Mouse (Mus musculus): ENCODE data around the gene Isg20. TPM values are rescaled to one million over a fixed set of nuclear protein-coding genes. Genes with fewer than 3 reads are reported as not detected.
A peak's percentile ranks its signal among the peaks of the same experiment; 100 is the strongest.

Gene Isg20
- polyA plus RNA-seq, 1 experiment from 2014 or later: 26.2 TPM

DNA sequence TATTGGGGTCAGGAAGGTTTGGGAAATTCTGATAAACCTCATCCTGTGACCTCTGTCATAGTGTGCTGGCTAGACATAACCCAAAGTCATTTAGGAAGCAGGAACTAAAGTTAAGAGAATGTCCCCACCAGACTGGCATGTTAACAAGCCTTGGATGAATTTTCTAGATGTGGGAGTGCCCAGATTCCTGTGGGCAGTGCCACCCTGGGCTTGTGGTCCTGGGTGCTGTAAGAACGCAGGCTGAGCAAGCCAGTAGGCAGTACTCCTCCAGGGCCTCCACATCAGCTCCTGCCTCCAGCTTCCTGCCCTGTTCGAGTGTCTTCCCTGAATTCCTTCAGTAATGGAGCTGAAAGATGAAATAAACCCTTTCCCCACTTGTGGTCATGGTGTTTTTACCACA, 9.0 kb upstream of the Isg20 start:
- no peak for ATAC-seq (ENCODE audit: low read depth)
- Histone ChIP-seq H3K27me3 (no peaks in the 10 kb centered on the region), H3K9me3 (replicated peaks) (no peaks in the 10 kb centered on the region), H3K27ac (no peak overlapping the region), H3K36me3 (peaks cover 64% of the 10 kb centered on the region), H3K4me1 (replicated peaks) (no peaks in the 10 kb centered on the region), H3K4me2 (no peak overlapping the region), H3K9ac (no peak overlapping the region), H3K4me3 (replicated peaks) (no peak overlapping the region)
- 75% methylated on average over 2 of the region's 2 CpGs for WGBS (ENCODE audit: insufficient replicate concordance)
- DNase-seq: no peak

DNA sequence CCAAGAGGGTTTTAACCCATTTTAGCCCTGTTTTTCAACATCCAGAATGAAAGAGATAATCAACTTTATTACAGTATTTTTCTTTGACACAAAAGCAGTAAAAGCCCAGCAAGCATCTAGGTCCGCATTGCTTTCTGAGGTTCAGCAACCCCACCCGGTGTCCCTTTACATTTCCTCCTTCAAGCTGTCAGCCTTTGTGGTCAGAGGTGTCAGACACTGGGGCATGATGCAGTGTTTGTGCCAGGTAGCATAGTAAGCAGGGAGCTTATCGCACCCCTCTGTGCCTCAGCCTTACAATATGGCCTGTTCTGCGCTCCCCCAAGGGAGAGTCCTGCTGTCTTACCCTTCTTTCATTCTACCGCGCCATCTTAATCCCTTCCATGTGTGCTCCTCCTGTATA, 4.2 kb upstream of the Isg20 start:
- peaks cover 38% of the 10 kb centered on the region for H3K4me1 ChIP-seq (replicated peaks)
- DNase-seq: no peak
- H3K4me3 ChIP-seq (replicated peaks): no peak overlapping the region
- no peak overlapping the region for H3K4me2 ChIP-seq
- H3K36me3 ChIP-seq: peaks cover 50% of the 10 kb centered on the region
- 80% methylated on average over 6 of the region's 6 CpGs for WGBS (ENCODE audit: insufficient replicate concordance)
- no peaks in the 10 kb centered on the region for H3K9me3 ChIP-seq (replicated peaks)
- H3K9ac ChIP-seq: no peak overlapping the region
- H3K27ac ChIP-seq: no peak overlapping the region
- ATAC-seq (ENCODE audit: low read depth): no peak
- H3K27me3 ChIP-seq: no peaks in the 10 kb centered on the region

DNA sequence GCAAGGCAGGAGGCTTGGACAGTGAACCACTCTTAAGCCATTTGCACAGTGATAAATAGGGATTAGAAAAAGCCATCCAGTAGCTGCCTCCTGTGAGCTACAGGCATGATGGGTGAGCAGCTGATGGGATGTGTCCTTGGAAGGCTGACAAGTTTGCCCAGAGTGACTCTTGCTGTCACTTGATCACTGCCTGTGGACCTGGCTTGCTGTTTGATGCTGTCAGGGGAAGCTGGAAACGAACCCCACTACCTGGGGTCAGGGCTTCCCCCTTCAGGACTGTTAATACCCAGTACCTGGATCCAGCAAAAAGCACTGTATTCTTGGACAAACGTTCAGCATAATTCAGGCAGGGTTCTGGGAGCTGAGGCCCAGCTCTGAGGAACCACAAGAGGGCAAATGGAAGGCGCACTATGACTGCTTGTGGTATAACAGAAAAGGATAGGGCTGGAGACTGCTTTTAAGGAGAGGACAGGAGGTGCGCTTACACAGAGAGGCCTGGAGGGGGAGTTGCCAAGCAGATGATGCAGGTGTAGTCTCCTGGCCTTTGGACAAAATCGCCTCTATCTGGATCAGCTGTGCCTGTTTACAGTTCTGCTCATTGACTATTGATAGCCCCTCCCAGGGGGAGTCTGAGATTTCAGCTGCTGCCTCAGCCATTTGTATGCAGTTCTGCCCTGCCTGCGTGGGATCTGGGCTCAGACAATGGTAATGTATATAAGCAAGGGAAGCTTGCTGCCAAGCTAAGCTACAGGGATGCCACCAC, 2.7 kb upstream of the Isg20 start:
- H3K9ac ChIP-seq: no peak overlapping the region
- peaks cover 36% of the 10 kb centered on the region for H3K36me3 ChIP-seq
- 41% methylated on average over 6 of the region's 6 CpGs for WGBS (ENCODE audit: insufficient replicate concordance)
- no peak for DNase-seq
- peaks cover 53% of the 10 kb centered on the region for H3K4me1 ChIP-seq (replicated peaks)
- ATAC-seq (ENCODE audit: low read depth): no peak
- no peak overlapping the region for H3K4me3 ChIP-seq (replicated peaks)
- H3K27me3 ChIP-seq: no peaks in the 10 kb centered on the region
- no peak overlapping the region for H3K27ac ChIP-seq
- no peaks in the 10 kb centered on the region for H3K9me3 ChIP-seq (replicated peaks)
- no peak overlapping the region for H3K4me2 ChIP-seq

DNA sequence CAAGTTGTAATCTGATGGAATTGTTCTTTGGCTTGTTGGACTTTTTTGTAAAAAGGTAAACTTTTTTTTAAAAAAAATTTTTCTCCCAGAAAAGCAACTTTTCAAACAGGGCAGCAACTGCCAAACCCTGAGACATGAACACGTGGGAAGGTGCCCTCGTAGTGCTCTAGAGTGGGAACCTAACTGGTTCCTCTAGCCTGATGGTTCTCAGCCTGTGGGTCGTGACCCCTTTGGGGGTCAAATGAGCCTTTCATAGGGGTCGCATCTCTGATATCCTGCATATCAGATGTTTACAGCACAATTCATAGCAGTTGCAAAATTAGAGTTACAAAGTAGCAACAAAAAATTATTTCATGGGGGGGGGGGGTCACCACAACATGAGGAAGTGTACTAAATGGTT, 2.0 kb upstream of the Isg20 start:
- H3K9ac ChIP-seq: no peak overlapping the region
- DNase-seq (no peak), ATAC-seq (ENCODE audit: low read depth) (no peak)
- peaks cover 58% of the 10 kb centered on the region for H3K4me1 ChIP-seq (replicated peaks)
- no peaks in the 10 kb centered on the region for H3K27me3 ChIP-seq
- H3K27ac ChIP-seq: no peak overlapping the region
- peaks cover 29% of the 10 kb centered on the region for H3K36me3 ChIP-seq
- no peak overlapping the region for H3K4me2 ChIP-seq
- no peak overlapping the region for H3K4me3 ChIP-seq (replicated peaks)
- 66% methylated on average over 4 of the region's 4 CpGs for WGBS (ENCODE audit: insufficient replicate concordance)
- H3K9me3 ChIP-seq (replicated peaks): no peaks in the 10 kb centered on the region

DNA sequence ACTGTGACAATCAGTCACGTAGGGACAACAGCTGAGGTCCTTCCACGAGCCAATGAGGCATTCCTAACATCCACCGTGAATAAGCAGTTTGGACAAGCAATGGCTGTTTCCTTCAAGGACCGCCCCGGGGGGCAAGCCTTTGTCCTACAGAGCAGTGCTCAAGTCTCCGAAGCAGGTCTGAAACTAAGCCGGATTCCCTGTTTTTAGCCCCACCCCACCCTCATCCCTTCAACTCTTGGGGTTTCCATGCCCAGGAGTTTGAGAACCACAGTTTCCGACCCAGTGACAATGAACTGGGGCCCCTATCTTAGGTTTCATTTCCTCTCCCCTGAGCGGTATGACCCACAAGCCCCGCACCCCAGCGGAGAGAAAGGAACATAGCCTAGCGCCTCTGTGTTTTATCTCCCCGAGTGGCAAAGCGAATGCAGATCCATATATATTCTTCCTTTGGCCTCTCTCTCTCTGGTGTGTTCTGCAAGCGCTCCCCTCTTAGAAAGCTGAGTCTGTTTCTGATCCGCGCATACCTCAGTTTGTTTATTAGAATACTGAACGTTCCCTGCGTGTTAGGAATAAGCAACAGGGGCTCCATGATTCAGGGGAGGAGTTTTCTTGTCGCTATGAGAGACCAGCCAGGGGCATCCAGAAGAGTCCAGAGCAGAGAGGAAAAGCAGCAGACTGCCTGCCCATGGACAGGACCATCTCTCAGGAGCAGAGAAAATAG, 811 bp upstream of the Isg20 start:
- H3K36me3 ChIP-seq: peaks cover 18% of the 10 kb centered on the region
- ATAC-seq (ENCODE audit: low read depth) (no peak), DNase-seq (no peak)
- WGBS (ENCODE audit: insufficient replicate concordance): 5% methylated on average over 20 of the region's 20 CpGs
- peak overlapping the region; percentile 87 for H3K27ac ChIP-seq
- peak overlapping the region; percentile 89 for H3K4me2 ChIP-seq
- peak overlapping the region; percentile 76 for H3K9ac ChIP-seq
- H3K4me3 ChIP-seq (replicated peaks): peak overlapping the region; percentile 64
- H3K9me3 ChIP-seq (replicated peaks): no peaks in the 10 kb centered on the region
- no peaks in the 10 kb centered on the region for H3K27me3 ChIP-seq
- H3K4me1 ChIP-seq (replicated peaks): peaks cover 58% of the 10 kb centered on the region

DNA sequence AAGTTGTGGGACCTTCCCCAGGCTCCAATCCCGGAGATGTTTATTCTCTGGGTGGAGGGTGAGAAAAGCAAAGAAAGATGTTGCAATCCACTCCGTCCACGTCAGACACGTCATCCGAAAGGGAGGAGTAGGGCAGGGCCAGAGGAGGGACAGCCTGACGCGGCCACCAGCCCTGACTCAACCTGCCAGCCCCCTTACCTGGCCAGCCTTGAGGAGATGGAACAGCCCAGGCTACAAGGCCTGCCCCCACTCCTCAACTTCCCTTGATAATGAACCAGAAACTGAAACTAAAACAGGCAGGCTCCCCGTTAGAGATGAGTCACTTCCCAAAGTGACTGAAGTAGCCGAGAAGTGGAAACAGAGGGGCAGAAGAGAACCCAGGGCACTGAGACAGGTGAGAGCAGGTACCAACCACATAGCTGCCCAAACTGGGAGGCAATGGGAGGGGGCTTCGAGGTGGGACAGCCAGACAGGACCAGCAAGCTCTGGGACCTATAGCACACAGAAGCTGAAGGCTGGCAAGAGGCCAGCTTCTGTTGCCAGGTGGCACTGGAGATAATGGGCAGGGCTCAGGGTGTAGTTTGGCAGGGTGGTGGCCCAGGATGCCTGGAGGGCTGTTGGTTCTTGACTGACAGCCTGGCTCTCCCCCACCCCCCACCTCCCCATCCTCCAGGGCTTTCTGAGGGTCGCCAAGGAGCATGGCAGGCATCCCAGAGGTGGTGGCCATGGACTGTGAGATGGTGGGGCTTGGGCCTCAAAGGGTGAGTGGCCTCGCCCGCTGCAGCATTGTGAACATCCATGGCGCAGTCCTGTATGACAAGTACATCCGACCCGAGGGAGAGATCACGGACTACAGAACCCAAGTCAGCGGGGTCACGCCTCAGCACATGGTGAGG, 673 bp downstream of the Isg20 start:
- Histone ChIP-seq H3K4me2 (peak overlapping the region; percentile 89), H3K9me3 (replicated peaks) (no peaks in the 10 kb centered on the region), H3K27ac (peak overlapping the region; percentile 87), H3K27me3 (no peaks in the 10 kb centered on the region), H3K4me3 (replicated peaks) (peak overlapping the region; percentile 64), H3K36me3 (peaks cover 11% of the 10 kb centered on the region), H3K9ac (peak overlapping the region; percentile 76), H3K4me1 (replicated peaks) (peaks cover 58% of the 10 kb centered on the region)
- DNase-seq: peak; percentile 70
- peak; percentile 94 for ATAC-seq (ENCODE audit: low read depth)
- WGBS (ENCODE audit: insufficient replicate concordance): 35% methylated on average over 19 of the region's 19 CpGs

DNA sequence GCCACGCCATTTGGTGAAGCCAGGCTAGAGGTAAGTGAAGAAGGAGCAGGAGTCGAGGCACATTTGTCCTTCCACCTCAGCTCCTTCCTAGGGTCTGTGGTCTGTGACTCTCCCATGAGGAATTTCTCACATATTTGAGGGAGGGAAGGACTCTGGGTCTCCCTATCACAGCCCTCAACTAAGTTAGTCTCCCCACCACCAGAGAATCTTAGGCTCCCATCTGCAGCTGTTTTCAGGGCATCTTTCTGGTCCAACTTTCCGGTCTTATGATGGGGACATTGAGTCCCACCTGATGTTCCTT, 1.3 kb downstream of the Isg20 start:
- H3K4me3 ChIP-seq (replicated peaks): peak overlapping the region; percentile 64
- H3K27ac ChIP-seq: peak overlapping the region; percentile 87
- no peaks in the 10 kb centered on the region for H3K27me3 ChIP-seq
- H3K4me2 ChIP-seq: peak overlapping the region; percentile 89
- no peaks in the 10 kb centered on the region for H3K9me3 ChIP-seq (replicated peaks)
- WGBS (ENCODE audit: insufficient replicate concordance): 58% methylated on average over 3 of the region's 3 CpGs
- peak overlapping the region; percentile 76 for H3K9ac ChIP-seq
- ATAC-seq (ENCODE audit: low read depth): no peak; the same call in 1 of the 2 replicates
- H3K36me3 ChIP-seq: peaks cover 5% of the 10 kb centered on the region
- no peak for DNase-seq
- H3K4me1 ChIP-seq (replicated peaks): peaks cover 58% of the 10 kb centered on the region

DNA sequence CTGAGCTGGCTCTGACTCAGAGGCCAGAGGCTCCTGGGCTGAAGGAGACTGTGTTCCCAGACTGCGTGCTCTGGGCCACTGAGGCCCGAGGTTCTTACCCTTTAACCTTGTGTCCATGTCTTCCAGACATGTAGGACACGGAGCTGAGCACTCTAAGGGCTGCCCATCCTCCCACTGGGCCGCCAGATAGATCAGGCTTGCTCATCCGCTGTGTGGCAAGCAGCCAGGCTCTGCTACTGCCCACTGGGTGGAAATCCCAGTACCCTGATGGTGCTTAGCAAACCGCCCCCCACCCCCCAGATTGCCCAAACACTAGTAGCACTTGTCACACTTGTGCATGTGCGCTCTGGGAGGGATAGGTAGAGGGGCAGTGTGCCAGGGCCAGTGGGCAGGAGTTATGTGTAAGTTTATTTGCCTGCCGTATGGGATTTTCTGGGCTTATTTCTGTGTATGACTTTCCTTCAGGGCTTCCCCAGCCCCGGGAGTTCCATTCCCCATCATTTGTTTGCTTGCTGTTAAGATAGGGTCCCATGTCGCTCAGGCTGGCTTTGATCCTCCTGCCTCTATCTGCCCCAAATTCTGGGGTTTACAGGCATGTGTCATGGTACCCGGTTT, 1.8 kb downstream of the Isg20 start:
- peak overlapping the region; percentile 64 for H3K4me3 ChIP-seq (replicated peaks)
- H3K27me3 ChIP-seq: no peaks in the 10 kb centered on the region
- ATAC-seq (ENCODE audit: low read depth) (no peak), DNase-seq (no peak)
- H3K9me3 ChIP-seq (replicated peaks): no peaks in the 10 kb centered on the region
- H3K9ac ChIP-seq: peak overlapping the region; percentile 76
- peak overlapping the region; percentile 87 for H3K27ac ChIP-seq
- H3K36me3 ChIP-seq: no peaks in the 10 kb centered on the region; the same call in none of the 2 replicates
- peaks cover 58% of the 10 kb centered on the region for H3K4me1 ChIP-seq (replicated peaks)
- peak overlapping the region; percentile 89 for H3K4me2 ChIP-seq
- 78% methylated on average over 11 of the region's 11 CpGs for WGBS (ENCODE audit: insufficient replicate concordance)

DNA sequence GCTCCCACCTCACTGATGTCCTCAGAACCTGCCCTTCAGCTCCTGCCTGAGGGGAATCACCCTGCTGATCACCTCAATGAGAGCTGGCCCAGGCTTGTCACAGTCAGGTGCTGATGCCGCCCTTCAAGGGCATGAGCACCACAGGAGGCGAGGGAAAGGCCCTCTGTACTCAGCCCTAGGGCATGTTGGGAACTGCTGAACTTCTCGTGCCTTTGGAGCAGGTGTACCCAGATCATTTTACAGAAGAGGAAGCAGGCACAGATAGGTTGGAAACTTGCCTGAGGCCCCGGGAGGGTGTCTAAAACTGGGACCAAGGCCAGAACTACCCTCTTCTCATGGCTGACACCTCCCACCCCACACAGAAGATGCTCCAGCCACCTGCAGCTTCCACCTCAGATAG, 5.5 kb downstream of the Isg20 start:
- no peak for ATAC-seq (ENCODE audit: low read depth)
- no peak overlapping the region for H3K4me2 ChIP-seq
- 43% methylated on average over 4 of the region's 4 CpGs for WGBS (ENCODE audit: insufficient replicate concordance)

DNA sequence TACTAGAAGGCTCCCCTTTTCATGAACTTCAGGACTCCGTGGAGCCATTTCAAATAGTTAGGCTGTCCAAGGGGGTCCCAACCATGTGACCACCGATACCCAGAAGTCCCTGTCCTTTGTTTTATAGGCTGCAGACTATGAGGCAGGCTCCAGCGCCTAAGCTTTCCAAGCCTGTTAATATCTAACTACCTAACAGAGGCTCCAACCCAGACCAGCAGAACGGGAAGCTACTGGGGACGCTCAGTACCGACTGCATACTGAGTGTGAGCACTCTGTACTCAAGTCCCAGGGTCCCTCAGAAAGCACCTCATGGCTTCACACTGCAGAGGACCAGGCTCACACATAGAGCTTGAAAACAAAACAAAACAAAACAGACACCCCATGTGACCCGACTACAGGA, 9.3 kb downstream of the Isg20 start:
- no peaks in the 10 kb centered on the region; the same call in 1 of the 2 replicates for H3K36me3 ChIP-seq
- no peak overlapping the region for H3K4me2 ChIP-seq
- H3K9me3 ChIP-seq (replicated peaks): no peaks in the 10 kb centered on the region
- peaks cover 5% of the 10 kb centered on the region; the same call in 1 of the 2 replicates for H3K27me3 ChIP-seq
- peaks cover 7% of the 10 kb centered on the region for H3K4me1 ChIP-seq (replicated peaks)
- no peak overlapping the region for H3K9ac ChIP-seq
- no peak overlapping the region for H3K27ac ChIP-seq
- DNase-seq (no peak), ATAC-seq (ENCODE audit: low read depth) (peak; percentile 59)
- H3K4me3 ChIP-seq (replicated peaks): no peak overlapping the region
- WGBS (ENCODE audit: insufficient replicate concordance): 60% methylated on average over 7 of the region's 7 CpGs

More for the DNA sequence above, 5.5 kb downstream of the Isg20 start:
- Histone ChIP-seq H3K9ac (no peak overlapping the region), H3K36me3 (no peaks in the 10 kb centered on the region; the same call in 1 of the 2 replicates), H3K4me3 (replicated peaks) (no peak overlapping the region), H3K4me1 (replicated peaks) (peaks cover 24% of the 10 kb centered on the region), H3K27ac (no peak overlapping the region), H3K27me3 (no peaks in the 10 kb centered on the region), H3K9me3 (replicated peaks) (no peaks in the 10 kb centered on the region)
- DNase-seq: no peak

DNA sequence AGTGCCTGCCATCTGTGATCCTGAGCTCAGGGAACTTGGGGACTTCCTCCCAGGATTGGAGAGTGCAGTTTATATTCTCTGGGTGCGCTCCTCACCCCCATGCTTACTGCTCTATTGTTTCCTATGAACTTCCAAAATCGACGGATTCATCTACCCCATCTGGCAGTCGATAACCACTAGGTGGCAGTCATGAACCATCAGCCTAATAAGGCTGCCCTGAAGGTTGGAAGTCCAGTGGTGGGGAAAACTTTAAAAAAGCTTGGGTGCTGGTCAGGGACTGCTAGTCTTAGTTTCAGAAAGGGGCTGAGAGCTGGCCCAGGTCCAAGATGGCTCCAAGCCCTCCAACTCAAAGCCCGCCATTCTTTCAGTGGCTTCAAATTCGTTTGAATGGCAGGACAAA, 11.1 kb downstream of the Isg20 start:
- H3K4me1 ChIP-seq (replicated peaks): peaks cover 7% of the 10 kb centered on the region
- no peak overlapping the region for H3K27ac ChIP-seq
- no peaks in the 10 kb centered on the region for H3K9me3 ChIP-seq (replicated peaks)
- no peak overlapping the region for H3K4me2 ChIP-seq
- peaks cover 5% of the 10 kb centered on the region; the same call in 1 of the 2 replicates for H3K27me3 ChIP-seq
- 6% methylated on average over 6 of the region's 6 CpGs for WGBS (ENCODE audit: insufficient replicate concordance)
- no peak overlapping the region for H3K4me3 ChIP-seq (replicated peaks)
- no peak overlapping the region for H3K9ac ChIP-seq
- ATAC-seq (ENCODE audit: low read depth) (no peak), DNase-seq (peak; percentile 23)
- H3K36me3 ChIP-seq: no peaks in the 10 kb centered on the region

All from liver, embryonic 13.5 days (tissue).